Mouse (Mus musculus) splenic B cell, adult 2 months (primary cell): ENCODE results near the gene Wdr82.

Experiments
- DNase-seq: peaks from one replicate; pipeline ENCODE4 v3.0.0-alpha.2; 2011; ENCODE audit warnings: low read depth, low spot score
- H3K27me3 ChIP-seq: 2 replicates; pipeline ENCODE4 v1.6.1; 2012; ENCODE audit warnings: mild to moderate bottlenecking, low read length, moderate library complexity, mixed read lengths; ENCODE audit not compliant: control insufficient read depth, poor library complexity, insufficient read depth, severe bottlenecking
- H3K36me3 ChIP-seq: 2 replicates; pipeline ENCODE4 v1.6.1; 2012; ENCODE audit warnings: mild to moderate bottlenecking, low read length, moderate library complexity, mixed read lengths; ENCODE audit not compliant: control insufficient read depth, poor library complexity, insufficient read depth, severe bottlenecking

Gene Wdr82

GRCm38 (mm10) chr9:106170556-106171345, at the start of gene Wdr82:
TSS of gene Wdr82 (plus strand) at chr9:106170928.
- H3K27me3 ChIP-seq = no peaks in the 10 kb centered on the region
- no peaks in the 10 kb centered on the region for H3K36me3 ChIP-seq
- DNase-seq = peak; percentile 95

- peak; percentile 67 for DNase-seq
- Histone ChIP-seq H3K36me3 (no peaks in the 10 kb centered on the region), H3K27me3 (no peaks in the 10 kb centered on the region)
These were observed 47.1 kb upstream of the Wdr82 start for GRCm38 (mm10) chr9:106123599-106123998.

GRCm38 (mm10) chr9:106126786-106127251, 43.9 kb upstream of the Wdr82 start:
- DNase-seq = no peak
- Histone ChIP-seq H3K27me3 (no peaks in the 10 kb centered on the region), H3K36me3 (no peaks in the 10 kb centered on the region)

- no peak for DNase-seq
- H3K36me3 ChIP-seq = no peaks in the 10 kb centered on the region
- no peaks in the 10 kb centered on the region for H3K27me3 ChIP-seq
These were observed 41.7 kb upstream of the Wdr82 start for GRCm38 (mm10) chr9:106129072-106129471.

GRCm38 (mm10) chr9:106130250-106130649, 40.5 kb upstream of the Wdr82 start:
- H3K36me3 ChIP-seq = no peaks in the 10 kb centered on the region
- H3K27me3 ChIP-seq = no peaks in the 10 kb centered on the region
- DNase-seq = no peak

- DNase-seq = no peak
- Histone ChIP-seq H3K27me3 (no peaks in the 10 kb centered on the region), H3K36me3 (no peaks in the 10 kb centered on the region)
These were observed 33.0 kb upstream of the Wdr82 start for GRCm38 (mm10) chr9:106137671-106138216.

GRCm38 (mm10) chr9:106139763-106140162, 31.0 kb upstream of the Wdr82 start:
- no peak for DNase-seq
- H3K36me3 ChIP-seq = no peaks in the 10 kb centered on the region
- H3K27me3 ChIP-seq = no peaks in the 10 kb centered on the region

- no peak for DNase-seq
- Histone ChIP-seq H3K27me3 (no peaks in the 10 kb centered on the region), H3K36me3 (no peaks in the 10 kb centered on the region)
These were observed 28.8 kb upstream of the Wdr82 start for GRCm38 (mm10) chr9:106141955-106142354.

- Histone ChIP-seq H3K36me3 (no peaks in the 10 kb centered on the region), H3K27me3 (no peaks in the 10 kb centered on the region)
- no peak for DNase-seq
These were observed 26.6 kb upstream of the Wdr82 start for GRCm38 (mm10) chr9:106144176-106144575.

GRCm38 (mm10) chr9:106145582-106145981, 25.1 kb upstream of the Wdr82 start:
- no peak for DNase-seq
- Histone ChIP-seq H3K27me3 (no peaks in the 10 kb centered on the region), H3K36me3 (no peaks in the 10 kb centered on the region)

- no peaks in the 10 kb centered on the region for H3K27me3 ChIP-seq
- DNase-seq = no peak
These were observed 23.4 kb upstream of the Wdr82 start for GRCm38 (mm10) chr9:106147281-106147680.

GRCm38 (mm10) chr9:106147851-106148431, 22.8 kb upstream of the Wdr82 start:
- no peak for DNase-seq
- Histone ChIP-seq H3K36me3 (no peaks in the 10 kb centered on the region), H3K27me3 (no peaks in the 10 kb centered on the region)

More at GRCm38 (mm10) chr9:106147281-106147680, 23.4 kb upstream of the Wdr82 start:
- no peaks in the 10 kb centered on the region for H3K36me3 ChIP-seq

- no peaks in the 10 kb centered on the region for H3K27me3 ChIP-seq
- H3K36me3 ChIP-seq = no peaks in the 10 kb centered on the region
- no peak for DNase-seq
These were observed 22.0 kb upstream of the Wdr82 start for GRCm38 (mm10) chr9:106148541-106149398.

GRCm38 (mm10) chr9:106149399-106149754, 21.4 kb upstream of the Wdr82 start:
- H3K36me3 ChIP-seq = no peaks in the 10 kb centered on the region
- no peak for DNase-seq
- H3K27me3 ChIP-seq = no peaks in the 10 kb centered on the region
